Mouse (Mus musculus) cerebellum, adult 2 months (tissue): Measurements from ENCODE around the gene Cenpx. TPM values are rescaled to one million over a fixed set of nuclear protein-coding genes. Genes with fewer than 3 reads are reported as not detected.

Experiments
- DNase-seq, 2 experiments: peaks; one replicate each; pipeline ENCODE4 v3.0.0; 2021
- H3K27ac ChIP-seq: fragments of 200-500 bp; 2 replicates; pipeline ENCODE4 v1.5.1; 2012; ENCODE audit warnings: low read length, control low read depth, inconsistent platforms; ENCODE audit not compliant: insufficient read depth
- H3K27me3 ChIP-seq: fragments of 200-500 bp; 2 replicates; pipeline ENCODE4 v1.6.1; 2012; ENCODE audit warnings: inconsistent platforms, mild to moderate bottlenecking, low read length, moderate library complexity; ENCODE audit not compliant: control insufficient read depth, insufficient read depth
- H3K4me1 ChIP-seq: fragments of 200-500 bp; 2 replicates; pipeline ENCODE4 v1.6.1; 2011; ENCODE audit warnings: low read length; ENCODE audit not compliant: control insufficient read depth, insufficient read depth
- H3K4me3 ChIP-seq: fragments of 200-500 bp; replicated peaks from 2 replicates; pipeline ENCODE3; 2011; ENCODE audit warnings: mild to moderate bottlenecking, low read depth, low read length, control low read depth; ENCODE audit not compliant: insufficient read depth
- CTCF ChIP-seq: fragments of 200-500 bp; IDR thresholded peaks from 2 replicates; pipeline ENCODE4 v1.5.1; 2011; ENCODE audit warnings: low read depth, mild to moderate bottlenecking, control low read depth, low read length, moderate library complexity, borderline replicate concordance; ENCODE audit not compliant: insufficient read depth
- POLR2A ChIP-seq: fragments of 200-500 bp; IDR thresholded peaks from 2 replicates; pipeline ENCODE4 v1.6.1; 2011; ENCODE audit warnings: low read length, control low read depth, borderline replicate concordance; ENCODE audit not compliant: insufficient read depth
- WGBS: fragments of 180-500 bp; shearing (Covaris S2); methylation state at CpG from one replicate; pipeline ENCODE4 v1.1.7; 2018; 5-methylcytosine and 5-hydroxymethylcytosine counted together
- polyA plus RNA-seq: library from polyadenylated mRNA; depleted of rRNA; stranded (reverse); fragments of >200 nt; gene quantifications from 2 replicates; pipeline ENCODE4 v1.2.3, GENCODE M21; 2012

Gene Cenpx
- polyA plus RNA-seq, 1 experiment = 43.0 TPM

GRCm38 (mm10) chr11:120728530-120729240 lies 15.1 kb upstream of the Cenpx start:
- Histone ChIP-seq H3K4me1 (no peaks in the 10 kb centered on the region; the same call in 1 of the 2 replicates), H3K4me3 (no peak overlapping the region), H3K27me3 (no peaks in the 10 kb centered on the region), H3K27ac (no peak overlapping the region)
- no peak for DNase-seq
- WGBS = 77% methylated on average over 11 of the region's 11 CpGs
- TF ChIP-seq POLR2A = no peak
- no peak for TF ChIP-seq CTCF

GRCm38 (mm10) chr11:120727564-120727963 lies 14.0 kb upstream of the Cenpx start:
- no peaks in the 10 kb centered on the region for H3K27me3 ChIP-seq
- H3K4me1 ChIP-seq = no peaks in the 10 kb centered on the region; the same call in 1 of the 2 replicates
- TF ChIP-seq POLR2A = no peak
- TF ChIP-seq CTCF = no peak
- DNase-seq = no peak
- no peak overlapping the region for H3K27ac ChIP-seq
- no peak overlapping the region for H3K4me3 ChIP-seq
- 59% methylated on average over 12 of the region's 12 CpGs for WGBS

DNA sequence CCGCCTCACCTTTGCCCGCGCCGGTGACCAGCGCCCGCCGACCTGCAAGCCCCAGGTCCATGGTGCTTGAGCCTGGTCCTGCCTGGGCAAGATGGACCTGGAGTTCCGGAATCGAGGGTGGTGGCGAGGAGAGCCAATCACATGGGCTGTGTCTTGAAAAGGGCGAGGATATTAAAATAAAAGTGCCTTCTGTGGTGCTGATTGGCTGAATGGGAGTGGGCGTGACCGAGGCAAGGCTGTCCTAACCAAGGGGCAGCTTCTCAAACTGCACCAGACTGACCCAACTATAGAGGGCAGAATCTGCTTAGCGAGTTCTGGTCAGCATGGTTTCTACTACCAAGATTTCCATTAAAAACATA lies 13.6 kb upstream of the Cenpx start, which contains the start of gene Dcxr:
Gene Dcxr (minus strand): TSS at position 113 of the 359 bp plus-strand sequence.
- H3K4me1 ChIP-seq = peaks cover under 1% of the 10 kb centered on the region; the same call in 1 of the 2 replicates
- peak; percentile 81 to 89 for DNase-seq
- no peaks in the 10 kb centered on the region for H3K27me3 ChIP-seq
- peak within 1 kb of the TSS; percentile 61 for H3K4me3 ChIP-seq
- no peak within 1 kb of the TSS for H3K27ac ChIP-seq
- TF ChIP-seq POLR2A (peak; percentile 17; the same call in 1 of the 2 replicates), CTCF (peak; percentile 46; the same call in 1 of the 2 replicates)
- 3% methylated on average over 14 of the region's 14 CpGs for WGBS

- peak overlapping the region; percentile 61 for H3K4me3 ChIP-seq
- TF ChIP-seq CTCF = no peak
- no peak for TF ChIP-seq POLR2A
- 19% methylated on average over 36 of the region's 36 CpGs for WGBS
- H3K4me1 ChIP-seq = peaks cover 5% of the 10 kb centered on the region
- DNase-seq = no peak
- H3K27ac ChIP-seq = no peak overlapping the region
- no peaks in the 10 kb centered on the region for H3K27me3 ChIP-seq
These were observed 13.0 kb upstream of the Cenpx start for GRCm38 (mm10) chr11:120726243-120727168.

- Histone ChIP-seq H3K27ac (no peak overlapping the region), H3K4me3 (no peak overlapping the region), H3K27me3 (no peaks in the 10 kb centered on the region), H3K4me1 (peaks cover 5% of the 10 kb centered on the region)
- TF ChIP-seq CTCF (no peak), POLR2A (no peak)
- WGBS = 86% methylated on average over 7 of the region's 7 CpGs
- peak in 1 of 2 experiments; percentile 8 for DNase-seq
These were observed 10.0 kb upstream of the Cenpx start for GRCm38 (mm10) chr11:120723509-120723908.

DNA sequence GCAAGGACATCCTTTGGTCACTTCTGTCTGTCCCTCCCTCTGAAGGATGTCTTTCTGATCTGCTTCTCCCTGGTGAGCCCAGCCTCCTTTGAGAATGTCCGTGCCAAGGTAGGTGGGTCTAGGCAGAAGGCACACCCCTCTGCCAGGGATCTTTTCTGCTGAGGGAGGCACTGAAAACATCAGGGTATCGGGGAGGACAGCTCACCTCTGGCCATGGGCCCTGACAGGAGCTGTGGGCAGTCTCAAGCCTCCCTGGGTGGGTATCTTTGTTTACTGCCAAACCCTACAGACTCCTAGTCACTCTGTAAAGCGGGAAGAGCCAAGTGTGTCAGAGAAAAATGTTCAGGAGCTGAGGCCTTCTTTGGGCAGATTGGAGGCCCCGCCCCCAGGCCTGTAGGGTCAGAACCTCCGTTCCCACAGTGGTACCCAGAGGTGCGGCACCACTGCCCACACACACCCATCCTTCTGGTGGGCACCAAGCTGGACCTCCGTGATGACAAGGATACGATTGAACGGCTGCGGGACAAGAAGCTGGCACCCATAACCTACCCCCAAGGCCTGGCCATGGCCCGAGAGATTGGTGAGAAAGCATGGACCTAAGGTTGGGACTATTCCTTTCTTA lies 9.3 kb upstream of the Cenpx start:
- no peak overlapping the region for H3K4me3 ChIP-seq

DNA sequence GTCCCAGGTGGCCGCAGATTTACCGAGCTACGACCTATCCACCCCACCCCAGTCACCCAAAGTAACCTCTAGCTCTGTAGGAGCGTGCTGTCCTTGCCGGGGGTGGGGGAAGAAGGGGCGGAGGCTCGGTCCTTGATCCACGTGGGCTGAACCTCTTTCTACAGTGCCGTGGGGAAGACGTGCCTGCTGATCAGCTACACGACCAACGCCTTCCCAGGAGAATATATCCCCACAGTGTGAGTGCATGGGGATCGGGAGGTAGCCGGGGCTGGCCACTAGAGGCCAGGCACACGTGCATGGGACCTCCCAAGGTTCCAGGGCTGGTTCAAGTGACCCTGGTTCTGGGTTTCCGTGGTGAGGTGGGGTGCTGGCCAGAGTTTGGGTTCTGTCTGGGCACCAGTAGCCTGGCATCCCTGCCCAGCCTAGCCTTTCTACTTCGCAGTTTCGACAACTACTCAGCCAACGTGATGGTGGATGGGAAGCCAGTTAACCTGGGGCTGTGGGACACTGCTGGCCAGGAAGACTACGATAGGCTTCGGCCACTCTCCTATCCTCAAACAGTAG lies 8.6 kb upstream of the Cenpx start:
- peak overlapping the region; percentile 55 for H3K4me3 ChIP-seq

More for the DNA sequence above, 9.3 kb upstream of the Cenpx start:
- H3K27me3 ChIP-seq = no peaks in the 10 kb centered on the region
- TF ChIP-seq CTCF (no peak), POLR2A (no peak)
- H3K4me1 ChIP-seq = peaks cover 5% of the 10 kb centered on the region
- H3K27ac ChIP-seq = no peak overlapping the region
- 86% methylated on average over 11 of the region's 11 CpGs for WGBS
- peak in 1 of 2 experiments; percentile 21 for DNase-seq

More for the DNA sequence above, 8.6 kb upstream of the Cenpx start:
- H3K4me1 ChIP-seq = peaks cover 5% of the 10 kb centered on the region
- H3K27me3 ChIP-seq = no peaks in the 10 kb centered on the region
- TF ChIP-seq POLR2A (no peak), CTCF (no peak)
- DNase-seq = no peak
- H3K27ac ChIP-seq = no peak overlapping the region
- 17% methylated on average over 21 of the region's 21 CpGs for WGBS
